Mouse (Mus musculus) A20 (cell line): ENCODE measurements at regions not wholly inside any gene's neighbourhood (a gene's known extent, or its start where the extent isn't known, plus 50 kb on each side); places are given as distances from the start of the nearest gene placed in this dataset.

Experiments
- DNase-seq: peaks from one replicate; pipeline ENCODE4 v3.0.0-alpha.2; 2011; ENCODE audit warnings: low read depth, low spot score

DNA sequence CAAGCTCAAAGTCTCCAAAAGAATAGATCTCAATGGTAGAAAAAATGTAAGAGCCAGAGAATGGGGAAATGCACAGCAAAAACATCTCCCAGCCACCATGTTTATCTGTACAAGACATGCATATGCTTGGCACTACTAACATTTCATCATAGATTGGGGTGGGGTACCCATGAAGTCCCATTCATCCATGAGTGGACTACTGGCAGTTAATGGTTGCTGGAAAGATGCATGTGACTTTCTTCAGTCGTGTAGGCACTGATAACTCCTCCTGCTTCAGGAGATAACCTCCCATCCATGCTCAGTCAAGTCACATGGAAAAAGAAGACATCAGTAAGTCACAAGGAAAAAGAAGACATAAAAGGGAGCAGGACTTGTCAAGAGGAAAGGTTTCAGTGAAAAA is 65.3 kb downstream of the Lpar4 start:
- no peak for DNase-seq

DNA sequence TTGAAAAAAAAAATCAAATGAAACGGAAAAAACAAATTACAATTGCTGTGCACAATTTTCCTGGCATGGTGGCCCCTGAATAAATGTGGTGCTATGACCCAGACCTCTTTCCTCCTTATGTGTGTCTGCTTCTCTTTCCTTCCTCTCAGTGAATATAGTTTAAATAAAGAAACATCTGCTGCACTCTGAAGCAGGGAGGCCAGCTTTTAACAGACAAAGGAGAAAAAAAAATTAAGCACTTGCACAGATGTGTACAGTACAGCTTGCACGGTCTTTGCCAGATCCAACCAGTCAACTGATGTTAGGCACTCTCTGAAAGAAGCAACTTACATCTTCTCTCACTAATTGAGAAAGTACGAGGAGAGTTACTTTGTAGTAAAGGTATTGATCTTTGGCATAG is 66.4 kb downstream of the Lpar4 start:
- DNase-seq: no peak

DNA sequence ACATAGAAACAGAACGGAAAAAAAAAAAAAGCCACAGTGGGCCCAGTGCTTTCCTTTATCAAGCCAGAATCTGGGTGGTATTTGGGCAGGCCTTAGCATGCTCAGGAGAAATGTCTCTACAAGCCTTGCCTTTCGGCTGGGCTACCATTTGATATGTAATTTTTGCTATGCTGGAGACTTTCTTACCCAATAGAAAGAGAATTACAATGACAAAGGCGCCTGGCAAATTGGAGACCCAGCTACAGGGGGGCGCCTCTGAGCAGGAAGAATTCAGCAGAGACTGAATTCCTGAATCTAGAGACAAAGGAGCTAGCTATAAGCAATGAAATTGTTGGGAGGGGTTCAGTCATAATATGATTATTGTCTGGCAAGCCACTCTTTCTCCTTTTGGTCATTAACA is 67.4 kb downstream of the Lpar4 start:
- DNase-seq: no peak

DNA sequence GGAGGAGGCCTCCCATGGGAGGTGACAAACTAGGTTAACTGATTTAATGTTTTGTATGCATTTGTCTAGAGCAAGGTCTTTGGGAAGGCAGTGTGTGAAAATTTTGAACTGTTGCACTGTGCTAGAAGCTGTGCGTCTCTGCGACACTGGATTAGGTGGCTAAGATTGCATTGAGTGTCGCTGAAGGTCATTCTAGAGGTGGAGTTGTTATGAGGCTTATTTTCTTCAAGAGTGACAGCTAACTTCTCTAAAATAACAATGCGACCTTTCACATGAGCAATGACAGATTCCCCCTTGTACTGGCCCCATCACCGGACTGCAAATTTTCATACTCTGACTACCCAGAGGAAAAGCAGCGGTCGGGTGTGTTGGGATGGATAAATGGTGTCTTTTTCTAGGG is 83.8 kb upstream of the P2ry10 start:
- DNase-seq: no peak

DNA sequence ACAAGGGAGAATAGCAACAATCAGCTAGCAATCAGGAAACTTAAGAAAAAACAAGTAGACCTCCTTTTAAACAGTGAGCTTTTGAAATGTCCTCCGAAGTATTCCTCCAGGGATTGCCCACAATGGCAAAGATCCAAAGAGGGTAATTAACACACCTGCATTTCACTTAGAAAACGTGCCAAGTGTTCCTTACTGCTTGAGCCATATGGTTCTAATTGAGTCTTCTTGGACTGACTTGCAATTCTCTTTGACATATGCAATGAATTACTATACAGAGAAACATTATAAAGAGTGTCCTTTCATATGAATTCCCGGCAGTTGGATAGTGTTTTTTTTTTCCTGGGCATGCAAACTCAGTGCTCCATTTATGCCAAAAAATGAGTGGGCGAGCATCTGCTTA is 79.3 kb upstream of the P2ry10 start:
- DNase-seq: no peak

DNA sequence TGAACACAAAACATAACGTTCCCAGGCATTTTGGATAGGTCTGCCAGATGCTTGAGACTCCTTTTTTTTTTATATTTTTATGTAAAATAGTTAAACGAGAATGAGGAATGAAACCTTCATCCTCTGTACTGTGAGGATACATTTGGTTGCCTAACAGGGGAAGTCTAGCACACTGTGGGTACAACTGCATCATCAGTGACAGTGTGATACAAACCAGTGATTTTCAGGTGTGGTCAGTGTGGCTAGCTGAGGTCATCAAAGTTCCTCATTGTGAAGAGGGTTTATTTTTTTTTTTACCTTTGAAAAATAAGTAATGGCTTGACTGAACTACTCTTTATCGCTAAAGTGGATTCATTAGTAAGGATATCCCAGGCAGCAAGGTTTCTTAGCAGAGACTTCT is 75.7 kb upstream of the P2ry10 start:
- DNase-seq: no peak

DNA sequence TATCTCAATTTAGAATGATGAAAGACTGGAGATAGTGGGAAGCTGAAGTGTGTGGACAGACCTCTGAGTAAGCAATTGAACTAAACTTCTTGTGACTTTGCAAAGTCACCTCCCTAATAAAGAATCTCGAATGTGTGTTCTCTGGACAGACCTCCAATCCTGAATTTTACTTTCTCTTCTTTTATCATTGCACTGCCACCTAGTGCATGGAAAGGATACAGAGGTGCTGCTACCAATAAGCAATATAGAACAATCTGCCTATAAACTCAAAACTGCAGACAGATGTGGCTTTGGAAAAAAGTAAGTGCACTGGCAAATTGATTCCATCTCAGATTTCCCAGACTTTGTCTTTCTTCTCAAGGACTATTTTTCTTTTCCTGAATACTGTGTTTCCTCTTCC is 73.0 kb upstream of the P2ry10 start:
- DNase-seq: peak; percentile 15

DNA sequence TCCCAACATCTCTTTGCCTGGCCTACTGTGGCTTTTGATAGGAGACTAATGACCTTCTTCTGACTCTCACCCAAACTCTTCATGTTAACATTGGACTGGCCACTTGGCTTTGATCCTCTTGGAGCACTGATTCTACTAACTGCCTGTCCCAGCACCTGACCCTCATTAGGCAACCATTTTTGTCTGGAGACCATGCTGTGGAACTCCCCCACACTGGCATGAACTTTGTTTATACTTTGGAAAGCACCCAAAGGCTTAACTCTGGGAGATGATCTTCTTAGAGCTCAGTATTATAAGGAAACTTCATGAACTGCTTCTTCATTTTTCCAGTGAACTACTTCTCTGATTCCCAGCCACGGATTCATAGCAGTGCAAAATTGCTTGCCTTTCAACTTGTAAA is 56.6 kb upstream of the P2ry10 start:
- DNase-seq: no peak

DNA sequence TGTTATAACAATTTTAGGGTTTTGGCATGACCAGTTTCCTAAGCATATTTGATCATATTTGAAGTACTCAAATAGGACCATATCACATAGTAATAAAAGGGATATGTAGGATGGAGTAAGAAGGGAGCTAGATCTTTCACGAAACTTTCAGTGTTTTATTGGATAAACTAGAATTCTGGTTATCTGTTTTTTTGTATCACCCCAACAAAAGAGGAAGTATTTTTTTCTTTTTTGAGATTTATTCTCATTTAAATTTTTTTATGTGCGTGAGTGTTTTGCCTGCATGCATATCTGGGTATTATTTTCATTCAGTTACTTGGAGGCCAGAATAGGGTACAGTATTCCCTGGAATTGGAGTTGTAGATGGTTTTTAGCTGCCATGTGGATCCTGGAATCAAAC is 50.3 kb upstream of the P2ry10 start:
- DNase-seq: no peak
